Mouse (Mus musculus) regulatory T cell (primary cell): Measurements from ENCODE around the gene Vipr2.

Source experiments
- in situ Hi-C: fragments of 300-600 bp; cut with MboI, MseI; formaldehyde crosslinking; loops from one replicate; pipeline ENCODE4 v1.15.1; 2025; ENCODE audit warnings: high pct_unique_total_duplicates

Vipr2 gene

DNA sequence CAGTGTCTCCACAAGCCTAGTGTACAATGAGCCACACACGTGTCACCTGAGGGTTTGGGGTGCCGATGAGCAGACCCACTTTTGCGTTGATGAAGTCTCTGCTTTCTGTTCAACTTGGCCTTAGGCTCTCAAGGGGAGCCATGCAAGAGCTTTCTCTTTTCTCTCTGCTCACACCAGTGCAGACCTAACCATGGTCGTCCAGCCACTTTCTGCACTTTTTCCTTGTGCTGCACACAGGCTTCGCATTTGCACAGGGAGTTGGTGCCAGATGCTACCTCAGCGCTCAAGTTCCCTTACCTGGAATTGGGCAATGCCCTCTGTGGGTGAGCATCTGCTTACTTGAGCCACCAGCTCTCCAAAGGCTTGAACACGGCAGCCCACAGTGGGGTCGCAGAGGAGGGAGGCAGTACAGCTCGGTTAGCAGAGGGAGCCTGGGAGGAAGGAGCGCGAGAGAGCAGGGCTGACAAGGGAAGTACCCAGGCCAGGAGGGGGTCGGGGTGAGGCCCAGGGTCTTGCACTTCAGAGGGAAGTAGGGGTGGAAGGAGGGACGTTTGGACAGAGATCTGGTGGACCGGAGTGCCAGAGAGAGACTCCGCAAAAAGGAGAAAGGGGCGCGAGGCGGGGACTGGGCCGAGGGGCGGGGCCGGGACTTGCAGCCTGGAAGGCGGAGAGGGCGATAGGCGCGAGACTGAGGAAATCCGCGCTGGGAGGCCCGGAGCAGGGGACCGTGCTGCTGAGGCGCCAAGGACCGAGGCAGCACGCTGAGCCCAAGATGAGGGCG, at the start of gene Vipr2:
Gene Vipr2, plus strand, starts transcription at position 653 of the 781 bp plus-strand sequence.
- in situ Hi-C loops = no loop called here

- in situ Hi-C loops = no loop called here
Measured at GRCm38 (mm10) chr12:116028095-116028494, 49.4 kb upstream of the Vipr2 start.

GRCm38 (mm10) chr12:116035346-116035745, 42.2 kb upstream of the Vipr2 start:
- in situ Hi-C loops = no loop called here

- in situ Hi-C loops = no loop called here
Measured at GRCm38 (mm10) chr12:116044785-116045184, 32.7 kb upstream of the Vipr2 start.

GRCm38 (mm10) chr12:116047440-116048377, 29.8 kb upstream of the Vipr2 start, which contains the start of gene Zfp386:
Gene Zfp386 (plus strand): TSS chr12:116047724.
- in situ Hi-C loops = no loop called here

DNA sequence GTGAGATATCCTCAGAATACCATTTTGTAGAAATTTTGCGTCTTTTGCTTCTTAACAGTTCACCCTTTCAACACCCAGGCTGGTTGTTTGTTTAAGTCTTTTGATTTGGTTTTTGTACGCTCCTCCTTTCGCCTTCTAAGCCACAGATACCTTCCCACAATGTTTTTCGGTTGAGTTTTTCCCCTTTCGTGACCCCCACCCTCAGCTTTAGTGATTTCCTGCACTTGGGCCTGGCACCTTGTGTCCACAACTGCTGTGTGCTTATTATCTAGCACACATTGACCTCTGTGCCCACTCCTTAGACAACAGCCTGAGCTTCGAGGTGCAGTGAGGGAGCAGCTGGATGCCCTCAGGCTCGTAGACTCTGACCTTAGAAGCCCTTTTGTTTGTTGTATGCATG, 28.8 kb upstream of the Vipr2 start:
- in situ Hi-C loops = no loop called here

DNA sequence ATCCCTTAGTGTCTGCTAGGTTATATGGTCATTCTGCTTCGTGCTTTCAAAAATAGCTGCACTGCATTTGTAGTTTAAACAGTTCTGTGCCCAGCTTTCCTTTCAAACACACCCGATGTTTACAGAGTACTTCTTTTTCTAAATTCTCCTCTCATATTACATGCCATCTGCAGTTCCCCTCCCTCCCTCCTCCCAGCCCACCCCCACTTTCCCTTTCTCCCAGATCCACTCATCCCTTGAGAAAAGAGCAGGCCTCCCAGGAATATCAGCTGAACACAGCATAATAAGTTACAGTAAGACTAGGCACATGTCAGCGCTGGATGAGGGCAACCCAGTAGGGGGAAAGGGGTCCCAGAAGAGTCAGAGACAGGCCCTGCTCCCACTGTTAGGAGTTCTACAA, 28.3 kb upstream of the Vipr2 start:
- in situ Hi-C loops = no loop called here

- in situ Hi-C loops = loop anchor here (5.0 kb wide), 1 partner anchor 153 kb away; no protein-coding TSS in a partner anchor
Measured at GRCm38 (mm10) chr12:116049701-116050100, 27.8 kb upstream of the Vipr2 start.

GRCm38 (mm10) chr12:116054342-116054741, 23.2 kb upstream of the Vipr2 start:
- in situ Hi-C loops = loop anchor here (5.0 kb wide), 1 partner anchor 148 kb away; no protein-coding TSS in a partner anchor

- in situ Hi-C loops = no loop called here
Measured at GRCm38 (mm10) chr12:116056112-116056511, 21.4 kb upstream of the Vipr2 start.

- in situ Hi-C loops = no loop called here
Measured at GRCm38 (mm10) chr12:116061561-116062193, 15.8 kb upstream of the Vipr2 start.

- in situ Hi-C loops = no loop called here
Measured at GRCm38 (mm10) chr12:116062194-116062583, 15.3 kb upstream of the Vipr2 start.

DNA sequence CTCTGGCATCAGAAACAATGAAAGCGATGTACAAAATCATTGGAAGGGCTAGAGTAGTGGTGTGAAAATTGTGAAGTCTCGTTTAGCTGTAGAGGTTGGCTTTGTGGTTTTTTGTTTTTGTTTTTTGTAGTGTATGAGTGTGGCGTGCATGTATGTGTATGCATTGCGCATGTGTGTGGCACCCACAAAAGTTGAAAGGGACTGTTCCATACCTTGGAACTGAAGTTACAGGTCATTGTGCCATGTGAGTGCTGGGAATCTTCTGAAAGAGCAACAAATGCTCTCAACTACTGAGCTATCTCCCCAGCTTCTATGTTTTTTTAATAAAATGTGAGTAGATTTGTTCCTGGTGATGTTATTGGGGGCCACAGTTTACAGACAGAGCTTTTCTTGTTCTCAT, 14.5 kb upstream of the Vipr2 start:
- in situ Hi-C loops = no loop called here

- in situ Hi-C loops = no loop called here
Measured at GRCm38 (mm10) chr12:116071023-116071422, 6.5 kb upstream of the Vipr2 start.

DNA sequence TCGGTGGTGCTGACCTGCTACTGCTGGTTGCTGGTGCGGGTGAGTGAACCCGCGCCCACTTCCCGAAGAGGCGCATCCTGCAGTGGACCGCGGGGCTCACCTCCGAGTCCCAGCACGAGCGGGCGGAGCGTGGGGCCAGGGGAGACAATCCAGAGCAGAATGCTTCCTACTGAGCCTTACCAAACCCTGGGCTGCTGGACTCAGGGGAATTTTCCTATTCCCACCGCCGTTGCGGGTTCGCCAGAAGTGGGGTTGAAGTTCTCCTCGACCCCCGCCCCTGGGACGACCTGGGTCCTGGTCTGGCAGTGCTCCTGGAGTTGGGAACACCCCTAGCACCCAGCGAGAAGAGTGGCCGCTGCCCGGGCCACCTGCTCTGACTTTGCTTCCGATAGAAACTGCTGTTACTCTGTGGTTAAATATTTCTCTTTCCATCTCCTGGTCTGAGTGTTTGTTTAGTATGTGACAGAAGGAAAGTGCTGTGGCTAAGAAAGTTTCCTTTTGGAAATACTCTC, 385 bp downstream of the Vipr2 start:
- in situ Hi-C loops = no loop called here

DNA sequence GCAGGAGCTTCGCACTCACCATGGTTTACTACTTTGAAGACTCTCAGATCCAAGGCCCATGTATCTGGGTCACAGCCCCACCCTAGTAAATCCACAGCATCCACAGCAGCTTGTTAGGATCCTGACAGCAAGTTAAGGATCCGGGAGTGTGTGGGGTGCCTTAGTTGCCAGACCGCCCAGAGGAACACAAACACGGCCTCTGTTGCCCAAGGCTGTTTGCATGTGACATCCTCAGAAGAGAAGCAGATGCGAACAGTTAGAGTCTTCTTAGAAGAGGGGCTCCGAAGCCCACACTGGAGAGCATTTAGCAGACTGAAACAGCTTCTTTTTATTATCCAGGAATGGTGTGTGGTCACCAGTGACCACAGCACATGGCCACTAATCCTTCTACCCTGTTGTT, 5.6 kb downstream of the Vipr2 start:
- in situ Hi-C loops = loop anchor here (10.0 kb wide), 1 partner anchor 402 kb away; the partner anchor contains the start of gene Ptprn2

DNA sequence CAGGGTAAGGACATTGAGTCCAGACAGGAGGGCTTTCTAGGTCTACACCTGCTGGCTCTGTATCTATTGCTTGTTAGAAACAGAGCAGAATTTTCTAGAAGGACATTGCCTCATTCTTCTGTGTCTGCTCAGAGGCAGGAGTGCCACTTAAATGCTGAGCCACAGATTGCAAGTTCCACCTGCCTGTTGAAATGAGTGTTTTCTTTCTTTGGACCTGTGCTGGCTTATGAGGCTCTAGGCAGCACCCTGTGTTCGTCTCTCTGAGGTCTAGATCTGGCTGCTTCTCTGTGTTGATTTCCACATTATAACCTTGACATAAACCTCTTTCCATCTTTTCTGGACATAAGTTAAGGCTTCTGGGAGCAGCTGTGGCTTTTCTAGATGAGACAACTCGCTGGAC, 6.8 kb downstream of the Vipr2 start:
- in situ Hi-C loops = loop anchor here (10.0 kb wide), 1 partner anchor 401 kb away; the partner anchor contains the start of gene Ptprn2

DNA sequence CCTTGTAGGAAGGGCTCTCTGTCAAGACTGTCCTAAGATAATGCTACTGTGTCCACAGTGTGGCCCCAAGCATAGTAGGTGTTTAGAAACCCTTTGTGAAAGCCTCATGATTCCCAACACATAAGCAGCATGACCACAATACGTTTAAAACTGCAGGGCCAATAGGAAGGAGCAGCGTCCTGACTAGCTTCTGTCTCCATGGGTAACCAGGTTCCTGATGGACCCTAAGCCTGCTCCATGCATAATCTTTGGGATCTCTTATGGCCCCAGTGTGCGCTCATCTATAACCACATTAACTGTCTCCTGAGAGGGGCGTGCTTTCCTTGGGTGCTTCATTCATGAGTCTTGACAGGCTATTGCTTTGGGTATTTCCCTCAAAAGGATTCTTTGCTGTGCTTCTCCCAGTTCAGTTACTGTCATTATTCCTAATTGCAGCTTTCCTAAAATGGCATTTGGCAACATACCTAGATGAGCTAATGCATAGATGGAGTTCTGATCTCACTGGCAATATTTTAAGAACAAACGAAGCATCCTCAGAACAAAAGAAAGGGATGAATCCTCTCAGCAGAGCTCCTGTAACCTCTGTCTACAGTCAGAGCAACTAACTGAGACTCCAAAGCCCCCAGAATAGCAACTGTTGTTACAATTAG, 9.6 kb downstream of the Vipr2 start:
- in situ Hi-C loops = loop anchor here (10.0 kb wide), 1 partner anchor 398 kb away; the partner anchor contains the start of gene Ptprn2

DNA sequence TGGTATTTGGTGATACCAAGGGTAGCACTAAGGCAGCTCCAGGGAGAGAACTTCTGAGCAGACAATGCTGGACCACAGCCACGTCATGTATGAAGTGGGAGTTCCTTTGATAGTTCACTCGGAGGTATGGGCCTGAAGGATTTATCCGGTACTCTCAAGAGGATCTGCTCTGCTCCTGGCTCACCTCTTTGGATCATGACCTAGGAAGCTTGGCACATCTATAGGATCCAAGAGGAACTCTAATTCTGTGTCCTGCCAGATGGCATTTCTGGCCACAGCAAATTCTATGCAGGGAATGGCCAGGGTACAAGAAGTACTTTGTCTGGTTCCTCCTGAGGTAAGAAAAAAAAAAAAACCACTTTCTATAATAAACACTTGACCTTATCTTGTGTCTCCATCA, 12.3 kb downstream of the Vipr2 start:
- in situ Hi-C loops = loop anchor here (10.0 kb wide), 1 partner anchor 395 kb away; the partner anchor contains the start of gene Ptprn2

DNA sequence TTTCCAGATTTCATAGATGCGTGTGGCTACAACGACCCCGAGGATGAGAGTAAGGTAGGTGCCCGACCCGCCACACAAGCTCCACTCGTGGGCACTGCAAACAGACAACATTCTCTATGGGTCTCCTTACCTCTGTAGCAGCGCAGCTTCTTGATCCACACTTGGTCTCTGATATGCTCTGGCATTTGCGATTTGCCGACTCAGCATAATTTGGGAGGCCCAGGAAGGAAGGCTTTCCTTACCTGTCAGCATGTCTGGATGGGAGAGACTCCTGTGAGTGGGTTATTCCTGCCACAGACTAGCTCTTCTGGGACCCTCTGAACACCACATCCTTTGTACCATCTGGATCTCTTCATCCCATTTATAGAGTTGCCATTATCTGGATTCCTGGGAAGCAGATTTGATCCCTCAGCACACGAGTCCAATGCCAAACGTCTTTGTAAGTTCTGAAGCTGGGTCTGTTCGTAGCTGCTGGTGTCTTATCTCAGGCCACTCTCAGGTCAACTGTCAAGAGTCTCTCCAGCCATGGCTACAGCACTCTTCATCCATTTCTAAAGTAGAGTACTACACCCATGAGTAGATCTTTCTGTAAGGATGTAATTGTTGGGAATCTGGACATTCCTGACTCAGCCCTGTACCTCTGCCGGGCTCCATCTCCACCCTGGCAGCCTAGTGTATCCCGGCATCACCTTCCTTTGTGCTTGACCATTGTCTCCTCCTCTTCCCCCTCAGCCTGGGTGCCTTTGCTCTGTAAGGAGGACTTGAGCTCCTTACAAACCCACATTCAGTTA, 17.4 kb downstream of the Vipr2 start:
- in situ Hi-C loops = no loop called here
